13 mouse cellular contexts compared by ENCODE assay signal in genomic region chr14:30248811-30249210, GRCm38 (mm10).
"Had no signal": no experiment of that assay in that cellular context is flagged by ENCODE, and none has a peak within 500 bp of the region (broad histone marks: within the 10 kb centered on the region; RNA-seq: fewer than 3 reads in every experiment).

No protein-coding gene starts in this region.

- DNase-seq: kidney, adult 2 months; kidney, postnatal 14 days; left cerebral cortex, postnatal 4 days; lung, postnatal 10 days; lung, postnatal 4 days; midbrain, embryonic 14.5 days; retina, postnatal 1 day; right cerebral cortex, postnatal 25 days had no signal

- H3K4me3 ChIP-seq: kidney, embryonic 15.5 days; limb, embryonic 13.5 days; midbrain, embryonic 10.5 days; myocyte; neural tube, embryonic 15.5 days had no signal

- H3K4me1 ChIP-seq: kidney, embryonic 15.5 days; midbrain, embryonic 10.5 days had no signal

- H3K27ac ChIP-seq: kidney, embryonic 15.5 days; limb, embryonic 13.5 days; midbrain, embryonic 10.5 days had no signal
